Mouse (Mus musculus) B cell, adult 2 months (primary cell): Measurements from ENCODE around the gene Megf8.

ENCODE experiments used
- DNase-seq, 2 experiments: peaks; one replicate each; pipeline ENCODE4 v3.0.0; 2022

Gene Megf8

GRCm38 (mm10) chr7:25410969-25411615 lies 94.1 kb downstream of the Megf8 start:
- no peak for DNase-seq

GRCm38 (mm10) chr7:25411861-25412260 lies 94.9 kb downstream of the Megf8 start:
- DNase-seq, result no peak

- DNase-seq, result no peak
Measured at GRCm38 (mm10) chr7:25412833-25413441, 96.0 kb downstream of the Megf8 start, which contains the start of gene Cxcl17. Gene Cxcl17, minus strand, starts transcription at chr7:25412886.
